Mouse (Mus musculus): ENCODE data around the gene 2900026A02Rik. TPM values are rescaled to one million over a fixed set of nuclear protein-coding genes. Genes with fewer than 3 reads are reported as not detected.

Gene 2900026A02Rik
- polyA plus RNA-seq, 1 experiment from 2014 or later, result 5.0 TPM

DNA sequence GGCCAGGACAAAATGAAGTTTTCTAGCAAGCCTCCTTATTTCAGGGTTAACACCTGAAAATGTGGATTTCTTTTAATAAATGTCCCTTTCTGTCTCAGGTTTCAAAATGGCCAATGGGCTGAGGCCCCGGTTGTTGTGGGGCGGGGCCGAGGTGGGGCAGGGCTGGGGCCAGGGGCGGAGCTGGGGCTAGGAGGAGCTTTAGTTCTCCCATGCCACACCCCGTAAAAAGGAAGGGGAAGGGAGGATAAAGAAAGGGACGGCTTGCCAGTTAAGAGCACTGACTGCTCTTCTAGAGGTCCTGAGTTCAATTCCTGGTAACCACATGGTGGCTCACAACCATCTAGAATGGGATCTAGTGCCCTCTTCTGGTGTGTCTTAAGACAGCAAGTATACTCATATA is 39.6 kb downstream of the 2900026A02Rik start:
- no peak for ATAC-seq
- no peaks in the 10 kb centered on the region for H3K36me3 ChIP-seq (ENCODE audit: control insufficient read depth, insufficient read depth)
- no peak overlapping the region for H3K27ac ChIP-seq (ENCODE audit: low read length)

DNA sequence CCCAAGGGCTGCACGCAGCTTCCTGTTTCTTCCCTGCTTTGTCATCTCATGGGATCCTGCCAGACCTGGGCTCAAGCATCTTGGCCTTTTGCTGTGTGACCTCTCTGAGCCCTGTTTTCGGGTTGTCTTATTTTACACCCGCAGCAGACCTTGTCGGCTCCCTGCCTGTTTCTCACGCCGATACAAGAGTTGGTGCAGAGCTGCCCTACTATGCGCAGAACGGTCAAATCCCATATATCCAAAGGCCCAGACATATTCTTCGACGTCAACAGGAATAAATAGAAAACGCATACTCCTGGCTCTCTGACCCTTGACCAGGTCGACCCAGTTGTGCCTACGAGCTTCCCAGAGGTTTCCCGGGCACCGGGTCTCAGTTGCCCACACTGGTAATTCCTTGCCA is 40.3 kb downstream of the 2900026A02Rik start:
- WGBS, result 84% methylated on average over 15 of the region's 15 CpGs
- Histone ChIP-seq H3K27me3 (replicated peaks; ENCODE audit: control insufficient read depth, insufficient read depth, low read length) (no peaks in the 10 kb centered on the region), H3K4me1 (replicated peaks; ENCODE audit: control insufficient read depth, insufficient read depth, low read length) (peaks cover 10% of the 10 kb centered on the region), H3K9me3 (ENCODE audit: control insufficient read depth, low read length) (no peaks in the 10 kb centered on the region), H3K9ac (replicated peaks; ENCODE audit: low read depth, low read length) (no peak overlapping the region), H3K27ac (ENCODE audit: low read length) (0 out of 2 replicates have a peak overlapping the region, but pooled peaks have one; percentile 49), H3K36me3 (ENCODE audit: control insufficient read depth, insufficient read depth) (no peaks in the 10 kb centered on the region), H3K4me3 (replicated peaks; ENCODE audit: low read length) (no peak overlapping the region), H3K4me2 (ENCODE audit: low read length) (no peak overlapping the region)
- no peak for ATAC-seq

More for the DNA sequence above, 39.6 kb downstream of the 2900026A02Rik start:
- no peak overlapping the region for H3K4me2 ChIP-seq (ENCODE audit: low read length)
- H3K9ac ChIP-seq (replicated peaks; ENCODE audit: low read depth, low read length), result no peak overlapping the region
- no peaks in the 10 kb centered on the region for H3K27me3 ChIP-seq (replicated peaks; ENCODE audit: control insufficient read depth, insufficient read depth, low read length)
- no peaks in the 10 kb centered on the region for H3K9me3 ChIP-seq (ENCODE audit: control insufficient read depth, low read length)
- H3K4me3 ChIP-seq (replicated peaks; ENCODE audit: low read length), result no peak overlapping the region
- WGBS, result 42% methylated on average over 6 of the region's 6 CpGs
- peaks cover 10% of the 10 kb centered on the region for H3K4me1 ChIP-seq (replicated peaks; ENCODE audit: control insufficient read depth, insufficient read depth, low read length)

DNA sequence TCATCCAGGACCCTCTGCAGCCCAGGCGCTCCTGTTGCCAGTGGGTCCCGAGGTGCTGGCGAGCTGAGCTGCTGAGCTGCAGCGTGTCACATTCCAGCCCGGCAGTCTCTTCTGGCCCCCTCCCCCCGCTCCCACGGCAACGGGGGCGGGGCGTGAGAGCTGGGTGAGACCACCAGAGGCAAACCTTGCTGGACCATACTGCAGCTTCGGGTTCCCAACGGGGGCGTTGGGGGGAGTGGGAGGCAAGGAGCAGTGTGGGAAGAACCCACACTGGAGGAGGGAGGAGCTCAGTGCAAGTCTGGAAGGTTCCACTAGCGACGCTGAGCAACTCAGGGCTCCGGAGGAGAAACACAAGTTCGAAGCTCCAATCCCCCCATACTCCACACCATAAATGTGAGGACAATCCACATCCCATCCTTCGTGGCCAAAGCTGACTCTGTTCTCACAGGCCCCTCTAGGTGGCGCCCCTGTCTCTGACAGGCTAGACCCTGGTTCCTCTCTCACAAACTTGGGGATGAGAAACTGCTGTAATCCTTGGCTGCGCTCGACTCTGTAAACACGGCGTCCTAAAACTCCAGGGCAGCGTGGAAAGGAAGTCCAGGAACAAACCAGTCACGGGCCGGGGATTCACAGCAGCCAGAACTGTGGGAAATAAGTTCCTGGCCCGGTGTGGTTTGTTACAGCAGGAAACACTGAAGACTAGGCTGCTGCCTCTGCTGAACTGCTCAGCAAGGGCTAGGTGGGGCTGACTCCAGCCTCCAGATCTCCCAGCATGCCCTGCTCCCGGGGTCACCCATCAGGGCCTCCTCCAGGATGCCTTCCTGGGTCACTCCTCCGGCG is 41.0 kb downstream of the 2900026A02Rik start:
- no peaks in the 10 kb centered on the region for H3K36me3 ChIP-seq (ENCODE audit: control insufficient read depth, insufficient read depth)
- peak overlapping the region; percentile 49 for H3K27ac ChIP-seq (ENCODE audit: low read length)
- peak overlapping the region; percentile 26 for H3K9ac ChIP-seq (replicated peaks; ENCODE audit: low read depth, low read length)
- ATAC-seq, result peak; percentile 80
- 2% methylated on average over 24 of the region's 30 CpGs for WGBS
- peaks cover 10% of the 10 kb centered on the region for H3K4me1 ChIP-seq (replicated peaks; ENCODE audit: control insufficient read depth, insufficient read depth, low read length)
- H3K27me3 ChIP-seq (replicated peaks; ENCODE audit: control insufficient read depth, insufficient read depth, low read length), result no peaks in the 10 kb centered on the region
- peak overlapping the region; percentile 33 for H3K4me3 ChIP-seq (replicated peaks; ENCODE audit: low read length)
- H3K9me3 ChIP-seq (ENCODE audit: control insufficient read depth, low read length), result no peaks in the 10 kb centered on the region
- H3K4me2 ChIP-seq (ENCODE audit: low read length), result peak overlapping the region; percentile 55

DNA sequence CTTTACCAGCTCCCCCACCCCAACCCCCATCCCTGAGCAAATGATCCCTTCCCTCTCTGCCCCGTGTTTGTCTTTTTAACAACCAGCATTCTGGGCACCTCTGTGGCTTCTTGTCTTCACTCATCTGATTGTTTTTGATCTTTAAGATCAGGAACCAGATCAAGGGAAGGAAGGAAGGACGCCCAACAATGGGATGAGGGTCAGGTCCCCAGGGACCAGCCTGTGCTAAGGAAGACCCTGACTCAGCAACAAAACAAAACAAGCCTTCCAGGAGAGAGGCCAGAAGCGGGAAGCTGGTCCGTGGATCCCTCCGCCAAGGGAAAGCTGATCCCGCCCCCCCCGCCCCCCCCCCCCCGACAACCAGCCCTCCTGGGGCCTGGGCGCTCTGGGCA is 41.6 kb downstream of the 2900026A02Rik start:
- Histone ChIP-seq H3K4me1 (replicated peaks; ENCODE audit: control insufficient read depth, insufficient read depth, low read length) (peaks cover 10% of the 10 kb centered on the region), H3K36me3 (ENCODE audit: control insufficient read depth, insufficient read depth) (no peaks in the 10 kb centered on the region), H3K9ac (replicated peaks; ENCODE audit: low read depth, low read length) (peak overlapping the region; percentile 26), H3K4me2 (ENCODE audit: low read length) (peak overlapping the region; percentile 55), H3K9me3 (ENCODE audit: control insufficient read depth, low read length) (no peaks in the 10 kb centered on the region), H3K27me3 (replicated peaks; ENCODE audit: control insufficient read depth, insufficient read depth, low read length) (no peaks in the 10 kb centered on the region), H3K27ac (ENCODE audit: low read length) (peak overlapping the region; percentile 20; the same call in 1 of the 2 replicates), H3K4me3 (replicated peaks; ENCODE audit: low read length) (peak overlapping the region; percentile 33)
- no peak for ATAC-seq
- WGBS, result 3% methylated on average over 7 of the region's 9 CpGs

DNA sequence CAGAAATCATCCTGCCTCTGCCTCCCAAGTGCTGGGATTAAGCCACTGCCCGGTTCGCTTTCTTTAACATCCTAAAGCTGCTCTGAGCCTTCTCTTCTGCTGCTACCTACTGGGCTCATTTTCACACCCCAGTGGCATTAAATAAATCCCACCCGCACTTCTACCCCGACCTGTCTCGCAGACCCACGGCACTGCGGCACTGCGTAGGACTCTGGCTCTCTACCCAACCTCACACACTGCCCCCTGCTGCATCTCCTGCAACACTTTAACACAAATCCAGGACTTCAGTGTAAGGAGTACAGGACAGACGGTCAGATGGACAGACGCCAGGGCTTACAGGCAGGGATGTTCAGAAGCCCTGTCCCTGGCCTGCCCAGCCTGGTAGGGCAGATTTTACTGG is 45.1 kb downstream of the 2900026A02Rik start:
- 89% methylated on average over 10 of the region's 10 CpGs for WGBS
- H3K4me3 ChIP-seq (replicated peaks; ENCODE audit: low read length), result no peak overlapping the region

DNA sequence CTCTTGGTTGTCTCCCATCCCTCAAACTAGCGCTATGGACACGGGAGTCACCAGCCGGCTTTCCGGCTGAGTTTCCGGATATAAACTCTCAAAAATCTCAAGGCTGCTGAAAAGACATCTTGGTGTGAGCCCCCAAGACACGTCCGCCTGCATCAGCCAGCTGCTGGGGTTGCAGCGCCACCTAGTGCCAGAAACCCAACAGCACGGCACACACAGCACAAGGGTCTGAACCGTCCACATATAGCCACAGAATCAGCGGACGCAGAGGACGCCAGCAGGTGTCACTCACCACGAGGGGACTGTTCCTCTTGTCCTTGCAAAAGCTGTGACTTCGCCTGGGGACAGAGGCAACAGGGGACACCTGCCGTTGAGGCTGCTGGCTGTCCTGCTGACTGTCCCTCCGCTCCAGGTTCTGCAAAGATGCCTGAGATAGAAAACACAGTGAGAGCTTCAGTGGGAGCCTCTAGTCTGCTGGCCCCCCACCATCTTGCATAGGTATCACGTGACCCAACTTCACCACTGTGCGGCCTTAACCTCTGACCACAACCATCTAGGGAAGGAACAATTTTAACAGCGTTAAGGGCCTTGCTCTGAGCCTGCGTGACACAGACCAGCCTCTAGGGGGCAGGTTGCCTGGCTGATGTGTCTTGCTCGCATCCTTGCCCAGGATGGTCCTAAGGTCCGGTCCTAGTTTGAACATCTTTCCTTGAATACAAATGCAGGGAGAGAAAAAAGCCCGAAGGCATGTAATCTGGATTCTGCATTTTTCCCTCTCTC is 45.9 kb downstream of the 2900026A02Rik start:
- Histone ChIP-seq H3K9ac (replicated peaks; ENCODE audit: low read depth, low read length) (no peak overlapping the region), H3K4me1 (replicated peaks; ENCODE audit: control insufficient read depth, insufficient read depth, low read length) (peaks cover 7% of the 10 kb centered on the region), H3K4me2 (ENCODE audit: low read length) (no peak overlapping the region), H3K4me3 (replicated peaks; ENCODE audit: low read length) (no peak overlapping the region), H3K27ac (ENCODE audit: low read length) (no peak overlapping the region), H3K36me3 (ENCODE audit: control insufficient read depth, insufficient read depth) (no peaks in the 10 kb centered on the region), H3K9me3 (ENCODE audit: control insufficient read depth, low read length) (no peaks in the 10 kb centered on the region), H3K27me3 (replicated peaks; ENCODE audit: control insufficient read depth, insufficient read depth, low read length) (no peaks in the 10 kb centered on the region)
- ATAC-seq, result no peak
- WGBS, result 55% methylated on average over 24 of the region's 24 CpGs

More for the DNA sequence above, 45.1 kb downstream of the 2900026A02Rik start:
- Histone ChIP-seq H3K27me3 (replicated peaks; ENCODE audit: control insufficient read depth, insufficient read depth, low read length) (no peaks in the 10 kb centered on the region), H3K36me3 (ENCODE audit: control insufficient read depth, insufficient read depth) (no peaks in the 10 kb centered on the region), H3K9ac (replicated peaks; ENCODE audit: low read depth, low read length) (no peak overlapping the region), H3K9me3 (ENCODE audit: control insufficient read depth, low read length) (no peaks in the 10 kb centered on the region), H3K4me1 (replicated peaks; ENCODE audit: control insufficient read depth, insufficient read depth, low read length) (peaks cover 10% of the 10 kb centered on the region), H3K27ac (ENCODE audit: low read length) (no peak overlapping the region), H3K4me2 (ENCODE audit: low read length) (no peak overlapping the region)
- ATAC-seq, result no peak

DNA sequence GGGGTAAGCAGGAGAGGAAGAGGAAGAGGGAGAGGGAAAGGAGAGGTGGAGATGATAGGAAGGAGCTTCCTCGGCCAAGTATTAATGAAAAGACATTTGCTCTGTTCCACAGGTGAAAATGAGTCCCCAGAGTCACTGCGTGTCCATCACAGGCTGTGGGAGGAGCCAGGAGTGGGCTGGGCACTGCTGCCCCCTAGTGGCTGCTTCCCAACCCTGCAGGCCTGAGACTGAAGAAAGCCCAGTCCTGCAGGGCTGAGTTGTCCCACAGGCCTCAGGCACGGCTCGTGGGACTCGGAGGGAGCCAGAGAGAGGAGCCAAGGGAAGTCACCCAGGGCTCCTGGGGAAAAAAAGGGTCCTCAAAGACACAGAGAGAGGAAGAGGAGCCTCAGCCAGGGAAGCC is 47.7 kb downstream of the 2900026A02Rik start:
- Histone ChIP-seq H3K27ac (ENCODE audit: low read length) (no peak overlapping the region), H3K4me3 (replicated peaks; ENCODE audit: low read length) (no peak overlapping the region), H3K36me3 (ENCODE audit: control insufficient read depth, insufficient read depth) (no peaks in the 10 kb centered on the region), H3K4me2 (ENCODE audit: low read length) (no peak overlapping the region), H3K9ac (replicated peaks; ENCODE audit: low read depth, low read length) (no peak overlapping the region), H3K27me3 (replicated peaks; ENCODE audit: control insufficient read depth, insufficient read depth, low read length) (no peaks in the 10 kb centered on the region), H3K9me3 (ENCODE audit: control insufficient read depth, low read length) (no peaks in the 10 kb centered on the region), H3K4me1 (replicated peaks; ENCODE audit: control insufficient read depth, insufficient read depth, low read length) (no peaks in the 10 kb centered on the region)
- 24% methylated on average over 5 of the region's 5 CpGs for WGBS
- no peak for ATAC-seq

DNA sequence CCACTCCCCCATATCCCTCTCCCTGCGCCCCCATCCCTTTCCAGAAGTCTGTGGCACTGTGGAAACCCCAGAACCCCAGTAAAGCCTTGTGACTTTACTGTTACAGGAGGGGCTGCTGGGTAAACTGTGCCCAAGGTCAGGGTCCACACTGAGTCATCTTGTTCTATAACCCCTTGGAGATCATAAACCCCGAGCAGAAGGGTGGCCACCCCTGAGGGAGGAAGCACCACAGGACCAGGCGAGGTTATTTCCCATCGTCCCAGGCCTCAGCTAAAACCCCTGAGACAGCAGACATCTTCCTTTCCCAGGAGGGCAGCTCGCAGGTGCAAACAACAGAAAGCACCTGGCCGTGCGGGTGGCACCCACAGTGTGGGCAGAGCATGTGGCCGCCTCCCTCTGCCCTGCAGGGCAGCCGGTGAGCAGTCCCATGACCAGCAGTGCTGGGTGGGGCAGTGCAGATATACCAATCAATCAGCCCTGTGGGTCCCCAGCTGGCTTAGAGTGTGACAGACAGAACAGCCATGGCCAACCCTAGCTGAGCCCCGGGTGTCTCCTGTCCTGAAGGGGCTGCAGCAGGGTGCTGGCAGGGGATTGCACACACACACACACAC is 49.0 kb downstream of the 2900026A02Rik start:
- Histone ChIP-seq H3K27me3 (replicated peaks; ENCODE audit: control insufficient read depth, insufficient read depth, low read length) (no peaks in the 10 kb centered on the region), H3K9ac (replicated peaks; ENCODE audit: low read depth, low read length) (no peak overlapping the region), H3K4me3 (replicated peaks; ENCODE audit: low read length) (no peak overlapping the region), H3K4me2 (ENCODE audit: low read length) (no peak overlapping the region), H3K27ac (ENCODE audit: low read length) (no peak overlapping the region), H3K9me3 (ENCODE audit: control insufficient read depth, low read length) (no peaks in the 10 kb centered on the region), H3K36me3 (ENCODE audit: control insufficient read depth, insufficient read depth) (no peaks in the 10 kb centered on the region), H3K4me1 (replicated peaks; ENCODE audit: control insufficient read depth, insufficient read depth, low read length) (no peaks in the 10 kb centered on the region)
- ATAC-seq, result no peak
- 79% methylated on average over 10 of the region's 10 CpGs for WGBS
